Mouse (Mus musculus) heart, adult 2 months (tissue): Measurements from ENCODE around the gene Ndufa8. TPM values are rescaled to one million over a fixed set of nuclear protein-coding genes. Genes with fewer than 3 reads are reported as not detected.
A peak's percentile ranks its signal among the peaks of the same experiment; 100 is the strongest.

Experiments
- DNase-seq, 2 experiments: peaks; one replicate each; pipeline ENCODE4 v3.0.0; 2021
- H3K27ac ChIP-seq: fragments of 200-600 bp; 2 replicates; pipeline ENCODE4 v1.8.1; 2022
- H3K27me3 ChIP-seq: fragments of 200-500 bp; 2 replicates; pipeline ENCODE4 v1.6.1; 2012; ENCODE audit warnings: mild to moderate bottlenecking, low read length, inconsistent platforms, mixed read lengths; ENCODE audit not compliant: control insufficient read depth, insufficient read depth
- H3K36me3 ChIP-seq: fragments of 200-500 bp; 2 replicates; pipeline ENCODE4 v1.6.1; 2012; ENCODE audit warnings: low read length, inconsistent platforms; ENCODE audit not compliant: control insufficient read depth, insufficient read depth
- H3K4me1 ChIP-seq: fragments of 200-500 bp; 2 replicates; pipeline ENCODE4 v1.6.1; 2011; ENCODE audit warnings: low read length; ENCODE audit not compliant: control insufficient read depth, insufficient read depth
- H3K4me3 ChIP-seq: fragments of 200-600 bp; 2 replicates; pipeline ENCODE4 v1.8.1; 2022
- H3K79me2 ChIP-seq: fragments of 200-500 bp; replicated peaks from 2 replicates; pipeline ENCODE4 v1.6.1; 2012; ENCODE audit warnings: mild to moderate bottlenecking, inconsistent platforms, low read length, moderate library complexity, mixed read lengths; ENCODE audit not compliant: control insufficient read depth, insufficient read depth
- H3K9ac ChIP-seq: fragments of 200-500 bp; 2 replicates; pipeline ENCODE4 v1.6.1; 2012; ENCODE audit warnings: low read depth, mild to moderate bottlenecking, control low read depth, inconsistent platforms, low read length, mixed read lengths
- CTCF ChIP-seq: fragments of 200-600 bp; IDR thresholded peaks from 2 replicates; pipeline ENCODE4 v1.8.1; 2022; ENCODE audit warnings: antibody characterized with exemption, mild to moderate bottlenecking, moderate library complexity
- EP300 ChIP-seq: fragments of 200-500 bp; IDR thresholded peaks from 2 replicates; pipeline ENCODE4 v1.6.1; 2011; ENCODE audit warnings: low read depth, low read length, control low read depth; ENCODE audit not compliant: insufficient read depth
- POLR2A ChIP-seq: fragments of 200-500 bp; IDR thresholded peaks from 2 replicates; pipeline ENCODE4 v1.6.1; 2011; ENCODE audit warnings: mild to moderate bottlenecking, low read depth, low read length, control low read depth; ENCODE audit not compliant: insufficient read depth
- WGBS: fragments of 180-500 bp; shearing (Covaris S2); methylation state at CpG from one replicate; pipeline ENCODE4 v1.1.7; 2018; 5-methylcytosine and 5-hydroxymethylcytosine counted together
- intact Hi-C: fragments of 180-260 bp; cut with DNase I; formaldehyde crosslinking; loops from one replicate; pipeline ENCODE4 v1.15.1; 2025
- polyA plus RNA-seq: library from polyadenylated mRNA; depleted of rRNA; stranded (reverse); fragments of >200 nt; gene quantifications from 2 replicates; pipeline ENCODE4 v1.2.3, GENCODE M21; 2012
- total RNA-seq, 2 experiments: library from RNA; stranded (reverse); gene quantifications; 2 replicates each; pipeline ENCODE4 v1.2.3; 2021

Ndufa8 gene
- total and polyA plus RNA-seq, 3 experiments = 431 to 690 (median 605) TPM

- Histone ChIP-seq H3K27me3 (peaks cover 6% of the 10 kb centered on the region), H3K79me2 (no peaks in the 10 kb centered on the region), H3K9ac (no peak overlapping the region), H3K4me3 (no peak overlapping the region), H3K27ac (no peak overlapping the region), H3K36me3 (no peaks in the 10 kb centered on the region), H3K4me1 (no peaks in the 10 kb centered on the region)
- intact Hi-C loops = no loop called here
- DNase-seq = no peak
- WGBS = 31% methylated on average over 4 of the region's 4 CpGs
- TF ChIP-seq CTCF (no peak), EP300 (no peak), POLR2A (no peak)
Measured at GRCm38 (mm10) chr2:36092748-36093147, 43.5 kb upstream of the Ndufa8 start.

GRCm38 (mm10) chr2:36090853-36091741 lies 41.9 kb upstream of the Ndufa8 start:
- peak in 1 of 2 experiments; percentile 54 for DNase-seq
- H3K4me3 ChIP-seq = peak overlapping the region; percentile 5; the same call in 1 of the 2 replicates
- TF ChIP-seq EP300 (no peak), POLR2A (no peak), CTCF (no peak)
- H3K27ac ChIP-seq = no peak overlapping the region
- WGBS = 30% methylated on average over 70 of the region's 70 CpGs
- peaks cover 6% of the 10 kb centered on the region for H3K27me3 ChIP-seq
- no peak overlapping the region for H3K9ac ChIP-seq
- no peaks in the 10 kb centered on the region for H3K36me3 ChIP-seq
- intact Hi-C loops = no loop called here
- H3K79me2 ChIP-seq = no peaks in the 10 kb centered on the region
- H3K4me1 ChIP-seq = no peaks in the 10 kb centered on the region

- TF ChIP-seq EP300 (no peak), POLR2A (no peak), CTCF (no peak)
- Histone ChIP-seq H3K36me3 (no peaks in the 10 kb centered on the region), H3K4me3 (no peak overlapping the region), H3K79me2 (no peaks in the 10 kb centered on the region), H3K27ac (no peak overlapping the region), H3K27me3 (peaks cover 6% of the 10 kb centered on the region), H3K4me1 (peaks cover 3% of the 10 kb centered on the region), H3K9ac (no peak overlapping the region)
- intact Hi-C loops = no loop called here
- 51% methylated on average over 3 of the region's 3 CpGs for WGBS
- DNase-seq = no peak
Measured at GRCm38 (mm10) chr2:36089190-36089589, 40.0 kb upstream of the Ndufa8 start.

GRCm38 (mm10) chr2:36085041-36085440 lies 35.8 kb upstream of the Ndufa8 start:
- Histone ChIP-seq H3K4me1 (peaks cover 3% of the 10 kb centered on the region), H3K27me3 (no peaks in the 10 kb centered on the region; the same call in 1 of the 2 replicates), H3K79me2 (no peaks in the 10 kb centered on the region), H3K9ac (no peak overlapping the region), H3K27ac (no peak overlapping the region; the same call in 1 of the 2 replicates), H3K4me3 (no peak overlapping the region), H3K36me3 (no peaks in the 10 kb centered on the region)
- TF ChIP-seq POLR2A (no peak), CTCF (no peak), EP300 (no peak)
- DNase-seq = no peak
- 95% methylated on average over 1 of the region's 1 CpGs for WGBS
- intact Hi-C loops = no loop called here

GRCm38 (mm10) chr2:36082802-36083580 lies 33.8 kb upstream of the Ndufa8 start:
- H3K27me3 ChIP-seq = no peaks in the 10 kb centered on the region

More at GRCm38 (mm10) chr2:36082802-36083580, 33.8 kb upstream of the Ndufa8 start:
- Histone ChIP-seq H3K27ac (no peak overlapping the region), H3K79me2 (no peaks in the 10 kb centered on the region), H3K36me3 (no peaks in the 10 kb centered on the region), H3K9ac (no peak overlapping the region), H3K4me3 (no peak overlapping the region), H3K4me1 (peaks cover 3% of the 10 kb centered on the region)
- intact Hi-C loops = no loop called here
- WGBS = 78% methylated on average over 9 of the region's 9 CpGs
- TF ChIP-seq EP300 (no peak), CTCF (no peak), POLR2A (no peak)
- no peak for DNase-seq
